Mouse (Mus musculus) limb, embryonic 11.5 days (tissue): ENCODE data around the gene Arhgef3. TPM values are rescaled to one million over a fixed set of nuclear protein-coding genes. Genes with fewer than 3 reads are reported as not detected.

Source experiments
- ATAC-seq: fragments of 200-750 bp; cut with Nextera tagmentation; 2 replicates; pipeline ENCODE4 v1.8.0; 2017; ENCODE audit warnings: low read depth; ENCODE audit not compliant: insufficient number of reproducible peaks, low FRiP score, low TSS enrichment
- DNase-seq: peaks from one replicate; pipeline ENCODE4 v3.0.0-alpha.2; 2015; ENCODE audit warnings: low spot score
- H3K27ac ChIP-seq: fragments of 300-500 bp; sonication (generic); replicated peaks from 2 replicates; pipeline ENCODE4 v1.5.1; 2014; ENCODE audit warnings: low read depth, mild to moderate bottlenecking, low read length
- H3K27me3 ChIP-seq: fragments of 300-500 bp; sonication (generic); 2 replicates; pipeline ENCODE4 v1.6.1; 2014; ENCODE audit warnings: mild to moderate bottlenecking, low read length, mixed read lengths; ENCODE audit not compliant: control insufficient read depth, insufficient read depth
- H3K36me3 ChIP-seq: fragments of 300-500 bp; sonication (generic); 2 replicates; pipeline ENCODE4 v1.6.1; 2014; ENCODE audit warnings: mild to moderate bottlenecking, low read length, moderate library complexity, mixed read lengths; ENCODE audit not compliant: control insufficient read depth, insufficient read depth
- H3K4me1 ChIP-seq: fragments of 300-500 bp; sonication (generic); 2 replicates; pipeline ENCODE4 v1.6.1; 2014; ENCODE audit warnings: low read length, mixed read lengths; ENCODE audit not compliant: control insufficient read depth, insufficient read depth
- H3K4me2 ChIP-seq: fragments of 300-500 bp; sonication (generic); 2 replicates; pipeline ENCODE4 v1.6.1; 2014; ENCODE audit warnings: low read depth, mild to moderate bottlenecking, moderate library complexity; ENCODE audit not compliant: severe bottlenecking
- H3K4me3 ChIP-seq: fragments of 300-500 bp; sonication (generic); 2 replicates; pipeline ENCODE4 v1.5.1; 2014; ENCODE audit warnings: low read depth, low read length
- H3K9ac ChIP-seq: fragments of 300-500 bp; sonication (generic); 2 replicates; pipeline ENCODE4 v1.6.1; 2014; ENCODE audit warnings: mild to moderate bottlenecking, low read length
- H3K9me3 ChIP-seq: fragments of 300-500 bp; sonication (generic); 2 replicates; pipeline ENCODE4 v1.6.1; 2016; ENCODE audit warnings: low read length; ENCODE audit not compliant: control insufficient read depth
- WGBS: fragments of 180-500 bp; shearing (Covaris S2); extraction: QIAGEN DNeasy Blood & Tissue Kit; methylation state at CpG from one replicate; pipeline ENCODE4 v1.1.7; 2014; 5-methylcytosine and 5-hydroxymethylcytosine counted together
- polyA plus RNA-seq: library from polyadenylated mRNA; unstranded; fragments of >200 nt; fragmentation: Nextera tagmentation; extraction: Ambion mirVana; gene quantifications from 2 replicates; pipeline ENCODE4 v1.2.1, GENCODE M21; 2014

Gene Arhgef3
- polyA plus RNA-seq, 1 experiment from 2014 or later: 17.8 TPM

GRCm38 (mm10) chr14:27075909-27076521 is 38.7 kb upstream of the Arhgef3 start:
- Histone ChIP-seq H3K4me2 (no peak overlapping the region), H3K36me3 (no peaks in the 10 kb centered on the region), H3K27ac (peak overlapping the region; percentile 23; the same call in 1 of the 2 replicates), H3K27me3 (no peaks in the 10 kb centered on the region), H3K9me3 (no peaks in the 10 kb centered on the region), H3K4me3 (no peak overlapping the region), H3K9ac (no peak overlapping the region), H3K4me1 (peaks cover 55% of the 10 kb centered on the region)
- DNase-seq (no peak), ATAC-seq (no peak)
- WGBS: 48% methylated on average over 8 of the region's 8 CpGs

- H3K4me3 ChIP-seq: no peak overlapping the region
- no peaks in the 10 kb centered on the region for H3K27me3 ChIP-seq
- H3K9ac ChIP-seq: no peak overlapping the region
- H3K4me1 ChIP-seq: peaks cover 50% of the 10 kb centered on the region
- no peak for ATAC-seq
- no peaks in the 10 kb centered on the region for H3K9me3 ChIP-seq
- no peaks in the 10 kb centered on the region for H3K36me3 ChIP-seq
- peak overlapping the region; percentile 23; the same call in 1 of the 2 replicates for H3K27ac ChIP-seq
- no peak overlapping the region for H3K4me2 ChIP-seq
- DNase-seq: no peak
- 85% methylated on average over 2 of the region's 2 CpGs for WGBS
These were observed 38.2 kb upstream of the Arhgef3 start for GRCm38 (mm10) chr14:27076522-27076920.

- ATAC-seq: no peak
- Histone ChIP-seq H3K4me1 (0 out of 2 replicates have a peak, but pooled peaks cover 2% of the 10 kb centered on the region), H3K4me3 (no peak overlapping the region), H3K9me3 (no peaks in the 10 kb centered on the region), H3K27me3 (no peaks in the 10 kb centered on the region), H3K27ac (no peak overlapping the region), H3K36me3 (peaks cover 10% of the 10 kb centered on the region; the same call in 1 of the 2 replicates), H3K4me2 (no peak overlapping the region), H3K9ac (no peak overlapping the region)
- no peak for DNase-seq
- 62% methylated on average over 5 of the region's 5 CpGs for WGBS
These were observed 33.0 kb upstream of the Arhgef3 start for GRCm38 (mm10) chr14:27081536-27082275.

DNA sequence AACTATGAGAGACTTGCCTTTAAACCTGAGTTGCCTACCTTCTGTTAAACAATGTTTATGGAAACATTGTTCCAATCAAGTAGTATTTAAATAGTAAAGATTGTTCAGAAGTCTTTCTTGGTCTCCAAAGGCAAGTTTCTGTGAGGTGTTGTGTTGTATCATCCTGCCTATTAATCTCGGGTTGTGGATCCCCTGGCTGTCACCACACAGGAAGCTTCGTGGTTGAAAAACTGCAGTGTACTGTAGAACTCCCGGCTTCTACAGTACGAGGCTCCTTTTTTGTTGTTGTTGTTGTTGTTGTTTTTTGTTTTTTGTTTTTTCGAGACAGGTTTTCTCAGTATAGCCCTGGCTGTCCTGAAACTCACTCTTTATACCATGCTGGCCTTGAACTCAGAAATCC is 29.2 kb upstream of the Arhgef3 start:
- H3K9me3 ChIP-seq: no peaks in the 10 kb centered on the region
- 80% methylated on average over 5 of the region's 5 CpGs for WGBS
- H3K4me2 ChIP-seq: no peak overlapping the region
- no peak overlapping the region for H3K4me3 ChIP-seq
- no peak overlapping the region for H3K9ac ChIP-seq
- DNase-seq: no peak
- peaks cover 10% of the 10 kb centered on the region; the same call in 1 of the 2 replicates for H3K36me3 ChIP-seq
- no peaks in the 10 kb centered on the region for H3K27me3 ChIP-seq
- no peak overlapping the region for H3K27ac ChIP-seq
- no peak for ATAC-seq
- 0 out of 2 replicates have a peak, but pooled peaks cover 2% of the 10 kb centered on the region for H3K4me1 ChIP-seq

DNA sequence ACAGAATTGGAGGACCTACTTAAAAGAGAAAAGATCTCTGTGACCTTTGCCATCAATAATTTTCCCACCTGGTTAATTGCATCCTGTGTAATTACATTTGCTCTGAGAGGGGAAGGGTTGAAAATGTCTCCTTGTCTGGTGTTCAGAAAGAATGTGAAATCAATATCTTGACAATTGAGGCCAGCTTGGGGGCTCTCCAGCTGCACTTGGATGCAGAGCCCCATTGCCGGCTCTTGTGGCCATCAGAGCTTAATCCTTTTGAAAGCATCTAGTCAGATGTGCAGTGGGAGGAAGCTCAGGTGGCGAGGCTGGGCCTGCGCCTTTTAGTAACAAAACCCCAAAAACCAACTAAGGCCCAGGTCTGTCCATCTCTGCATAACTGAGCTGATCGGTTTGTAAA is 28.7 kb upstream of the Arhgef3 start:
- ATAC-seq (no peak), DNase-seq (no peak)
- Histone ChIP-seq H3K4me1 (0 out of 2 replicates have a peak, but pooled peaks cover 2% of the 10 kb centered on the region), H3K9ac (no peak overlapping the region), H3K4me3 (no peak overlapping the region), H3K9me3 (no peaks in the 10 kb centered on the region), H3K36me3 (peaks cover 10% of the 10 kb centered on the region; the same call in 1 of the 2 replicates), H3K27me3 (no peaks in the 10 kb centered on the region), H3K4me2 (no peak overlapping the region), H3K27ac (no peak overlapping the region)
- WGBS: 60% methylated on average over 4 of the region's 4 CpGs

- DNase-seq (no peak), ATAC-seq (no peak)
- no peak overlapping the region for H3K27ac ChIP-seq
- 77% methylated on average over 5 of the region's 5 CpGs for WGBS
- H3K9ac ChIP-seq: no peak overlapping the region
- H3K4me3 ChIP-seq: no peak overlapping the region
- H3K4me1 ChIP-seq: no peaks in the 10 kb centered on the region
- H3K27me3 ChIP-seq: no peaks in the 10 kb centered on the region
- H3K9me3 ChIP-seq: no peaks in the 10 kb centered on the region
- H3K4me2 ChIP-seq: no peak overlapping the region
- H3K36me3 ChIP-seq: peaks cover 4% of the 10 kb centered on the region; the same call in 1 of the 2 replicates
These were observed 20.5 kb upstream of the Arhgef3 start for GRCm38 (mm10) chr14:27094247-27094646.

GRCm38 (mm10) chr14:27096133-27096532 is 18.6 kb upstream of the Arhgef3 start:
- WGBS: 80% methylated on average over 9 of the region's 9 CpGs
- no peak overlapping the region for H3K4me3 ChIP-seq
- no peak for DNase-seq
- no peak overlapping the region for H3K4me2 ChIP-seq
- H3K27me3 ChIP-seq: no peaks in the 10 kb centered on the region
- H3K9me3 ChIP-seq: no peaks in the 10 kb centered on the region
- H3K4me1 ChIP-seq: no peaks in the 10 kb centered on the region
- no peak for ATAC-seq
- no peak overlapping the region for H3K9ac ChIP-seq
- H3K36me3 ChIP-seq: peaks cover 9% of the 10 kb centered on the region
- no peak overlapping the region for H3K27ac ChIP-seq

DNA sequence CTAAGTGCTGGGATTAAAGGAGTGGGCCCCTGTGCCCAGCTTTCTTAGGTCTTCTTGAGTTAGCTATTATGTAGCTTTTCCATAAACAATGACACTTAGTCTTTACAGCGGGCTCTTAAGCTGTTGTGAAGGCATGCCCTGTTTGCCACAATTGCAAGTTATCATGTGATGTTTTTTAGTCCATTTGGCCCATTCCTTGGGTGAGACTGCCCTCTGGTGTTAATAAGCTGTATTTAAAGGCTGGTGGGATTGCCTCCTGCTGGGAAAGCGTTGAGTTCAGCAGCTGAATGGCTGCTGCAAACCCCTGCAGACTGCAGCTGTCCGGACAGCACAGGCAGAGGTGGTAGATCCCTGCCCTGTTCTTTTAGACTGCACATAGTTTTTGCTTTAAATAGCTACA is 17.9 kb upstream of the Arhgef3 start:
- H3K4me1 ChIP-seq: no peaks in the 10 kb centered on the region
- H3K27me3 ChIP-seq: no peaks in the 10 kb centered on the region
- peaks cover 15% of the 10 kb centered on the region for H3K36me3 ChIP-seq
- H3K4me2 ChIP-seq: no peak overlapping the region
- no peak for ATAC-seq
- peak; percentile 84 for DNase-seq
- no peak overlapping the region for H3K27ac ChIP-seq
- 34% methylated on average over 3 of the region's 3 CpGs for WGBS
- no peak overlapping the region for H3K4me3 ChIP-seq
- H3K9ac ChIP-seq: no peak overlapping the region
- no peaks in the 10 kb centered on the region for H3K9me3 ChIP-seq
